Mouse (Mus musculus): ENCODE measurements at regions not wholly inside any gene's neighbourhood (a gene's known extent, or its start where the extent isn't known, plus 50 kb on each side); places are given as distances from the start of the nearest gene placed in this dataset.

DNA sequence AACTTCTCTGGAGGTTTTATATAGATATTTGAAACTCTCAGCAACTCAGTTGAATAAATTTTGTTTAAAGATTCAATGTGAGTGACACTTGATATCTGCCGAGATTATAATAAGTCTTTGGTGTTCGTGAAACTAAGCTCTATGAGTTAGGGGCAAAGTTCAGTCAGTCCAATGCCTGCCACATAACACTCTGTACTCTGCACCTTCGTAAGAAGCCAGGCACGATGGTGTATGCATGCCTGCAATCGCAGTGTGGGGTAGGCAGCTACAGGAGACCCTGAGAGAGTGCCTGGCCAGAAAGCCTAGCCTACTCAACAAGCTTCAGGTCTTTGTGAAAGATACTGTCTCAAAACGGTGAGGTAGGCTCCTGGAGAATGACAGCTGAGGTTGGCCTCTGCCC is 167.7 kb downstream of the Moxd1 start:
- WGBS: 80% methylated on average over 6 of the region's 6 CpGs
- no peak for TF ChIP-seq POLR2A (IDR thresholded peaks at IDR 0.05; ENCODE audit: borderline replicate concordance, extremely low read depth, low read depth, low read length)
- TF ChIP-seq CTCF (IDR thresholded peaks at IDR 0.05; ENCODE audit: insufficient read depth, low read length): no peak
- no peak overlapping the region for H3K4me3 ChIP-seq (replicated peaks; ENCODE audit: extremely low read depth, low read depth, low read length)
- DNase-seq: no peak
- H3K4me1 ChIP-seq (ENCODE audit: control insufficient read depth, insufficient read depth, low read length): 0 out of 2 replicates have a peak, but pooled peaks cover 3% of the 10 kb centered on the region

DNA sequence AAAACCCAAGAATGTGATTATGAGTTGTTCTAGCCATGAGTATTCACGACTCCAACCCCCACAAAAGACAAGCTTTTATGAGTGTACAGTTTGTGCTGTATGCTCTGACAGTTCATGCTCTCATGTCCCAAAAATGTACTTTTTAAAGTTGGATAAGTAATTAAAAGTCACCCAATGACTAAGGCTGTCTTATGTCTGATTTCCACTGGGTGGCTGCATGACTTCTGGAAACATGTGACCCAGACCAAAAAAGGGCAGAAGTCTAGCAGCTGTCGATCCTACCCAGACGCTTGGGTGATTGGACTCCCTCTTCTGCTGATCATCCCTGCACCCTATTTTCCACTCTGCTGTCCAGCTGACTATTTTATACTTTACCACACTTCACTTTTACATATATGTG is 168.7 kb downstream of the Moxd1 start:
- Histone ChIP-seq H3K4me1 (ENCODE audit: control insufficient read depth, insufficient read depth, low read length) (0 out of 2 replicates have a peak, but pooled peaks cover 3% of the 10 kb centered on the region), H3K4me3 (replicated peaks; ENCODE audit: extremely low read depth, low read depth, low read length) (no peak overlapping the region)
- TF ChIP-seq POLR2A (IDR thresholded peaks at IDR 0.05; ENCODE audit: borderline replicate concordance, extremely low read depth, low read depth, low read length): no peak
- no peak for TF ChIP-seq CTCF (IDR thresholded peaks at IDR 0.05; ENCODE audit: insufficient read depth, low read length)
- no peak for DNase-seq
- 65% methylated on average over 3 of the region's 3 CpGs for WGBS

DNA sequence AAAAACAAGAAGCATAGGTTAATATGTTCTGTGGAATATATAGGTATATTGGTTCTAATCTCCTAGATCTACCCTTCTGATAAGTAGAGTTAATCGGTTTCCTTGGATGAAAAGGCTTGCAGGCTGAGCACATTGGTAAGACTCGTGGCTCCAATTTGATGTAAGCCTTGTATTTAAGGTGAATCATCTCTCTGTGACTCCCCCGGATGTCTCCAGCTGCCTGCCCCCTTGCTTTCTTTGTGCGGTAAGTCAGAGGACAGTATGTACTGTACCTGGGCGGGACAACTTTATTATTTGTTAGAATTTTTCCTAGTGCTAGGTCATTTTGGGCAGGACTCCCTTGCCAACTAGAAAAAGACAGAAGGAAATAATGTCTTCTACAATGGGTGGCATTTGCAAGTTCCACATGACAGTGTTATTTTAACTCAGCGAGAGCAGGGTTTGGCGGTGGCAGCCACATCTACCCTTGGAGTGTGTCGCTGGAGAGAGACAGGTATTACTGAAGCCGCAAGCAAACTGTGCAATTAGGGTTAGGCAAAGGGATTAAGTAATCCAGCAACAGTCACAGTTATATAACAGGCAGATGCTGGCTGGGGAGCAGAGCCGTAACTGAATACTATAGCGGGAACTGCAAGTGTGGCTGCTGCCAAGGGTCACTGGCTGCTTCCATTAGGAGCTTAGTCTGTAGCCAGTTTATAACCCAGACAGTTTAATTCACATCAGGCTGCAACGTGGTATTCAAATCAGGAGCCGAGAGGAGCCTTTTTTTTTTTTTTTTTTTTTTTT is 172.9 kb downstream of the Moxd1 start:
- H3K4me1 ChIP-seq (ENCODE audit: control insufficient read depth, insufficient read depth, low read length): no peaks in the 10 kb centered on the region
- no peak overlapping the region for H3K4me3 ChIP-seq (replicated peaks; ENCODE audit: extremely low read depth, low read depth, low read length)
- WGBS: 71% methylated on average over 13 of the region's 13 CpGs
- DNase-seq: no peak
- TF ChIP-seq CTCF (IDR thresholded peaks at IDR 0.05; ENCODE audit: insufficient read depth, low read length) (no peak), POLR2A (IDR thresholded peaks at IDR 0.05; ENCODE audit: borderline replicate concordance, extremely low read depth, low read depth, low read length) (no peak)

DNA sequence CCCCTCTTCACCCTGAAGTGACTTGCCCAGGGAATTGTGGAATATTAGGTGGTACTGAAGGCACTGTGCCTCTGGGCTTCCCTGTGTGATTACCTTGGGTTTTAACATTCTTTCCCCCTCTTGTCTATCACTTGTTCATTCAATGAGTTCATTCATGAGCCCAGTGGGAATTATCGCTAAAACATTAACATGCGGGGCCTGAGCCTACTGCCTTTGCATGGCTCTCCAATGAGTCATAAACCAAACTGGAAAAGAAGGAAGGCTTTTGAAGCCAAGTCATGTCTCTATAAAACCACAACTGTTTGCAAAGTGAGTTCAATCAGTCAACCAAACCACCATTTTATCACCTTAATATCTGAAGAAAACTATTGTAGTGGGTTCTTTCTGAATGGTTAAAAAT is 173.8 kb downstream of the Moxd1 start:
- WGBS: 63% methylated on average over 2 of the region's 2 CpGs
- Histone ChIP-seq H3K4me1 (ENCODE audit: control insufficient read depth, insufficient read depth, low read length) (no peaks in the 10 kb centered on the region), H3K4me3 (replicated peaks; ENCODE audit: extremely low read depth, low read depth, low read length) (no peak overlapping the region)
- DNase-seq: no peak
- TF ChIP-seq CTCF (IDR thresholded peaks at IDR 0.05; ENCODE audit: insufficient read depth, low read length) (no peak), POLR2A (IDR thresholded peaks at IDR 0.05; ENCODE audit: borderline replicate concordance, extremely low read depth, low read depth, low read length) (no peak)

DNA sequence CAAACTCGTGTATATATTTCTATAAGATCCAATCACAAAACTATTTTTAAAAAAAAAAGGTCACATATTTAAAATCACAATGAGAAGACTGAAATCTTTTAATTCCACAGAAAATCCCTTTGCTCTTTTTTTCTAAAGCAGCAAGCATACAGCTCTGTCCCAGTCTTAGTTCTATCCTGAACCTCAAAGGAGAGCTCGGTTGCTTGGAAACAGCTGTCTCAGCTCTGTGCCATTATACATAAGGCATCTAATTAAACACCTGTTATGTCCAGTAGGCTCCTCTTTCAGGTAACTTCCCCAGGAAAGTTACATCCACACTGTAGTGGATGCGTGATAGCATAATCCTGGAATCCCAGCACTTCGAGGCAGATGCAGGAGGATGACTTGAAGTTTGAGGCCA is 181.5 kb downstream of the Moxd1 start:
- 81% methylated on average over 4 of the region's 4 CpGs for WGBS
- DNase-seq: no peak
- TF ChIP-seq POLR2A (IDR thresholded peaks at IDR 0.05; ENCODE audit: borderline replicate concordance, extremely low read depth, low read depth, low read length) (no peak), CTCF (IDR thresholded peaks at IDR 0.05; ENCODE audit: insufficient read depth, low read length) (no peak)
- H3K4me1 ChIP-seq (ENCODE audit: control insufficient read depth, insufficient read depth, low read length): no peaks in the 10 kb centered on the region
- H3K4me3 ChIP-seq (replicated peaks; ENCODE audit: extremely low read depth, low read depth, low read length): no peak overlapping the region

DNA sequence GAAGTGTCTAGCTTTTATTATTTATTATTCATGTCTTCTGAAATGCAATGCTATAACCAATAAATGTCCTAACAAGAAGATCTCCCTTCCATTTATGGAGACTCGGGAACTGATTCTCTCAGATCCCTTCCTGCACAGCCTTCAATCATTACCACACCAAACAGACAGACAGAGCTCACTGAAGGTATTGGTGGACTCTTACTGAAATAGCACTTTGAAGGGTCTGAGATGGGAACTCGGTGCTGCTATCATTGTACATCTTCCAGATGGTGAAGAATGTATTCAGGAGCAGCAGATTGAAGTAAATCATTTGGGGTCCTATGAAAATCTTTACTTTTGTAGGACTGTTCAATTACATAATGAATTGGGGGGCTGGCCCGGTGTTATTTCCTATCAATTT is 183.6 kb downstream of the Moxd1 start:
- Histone ChIP-seq H3K4me1 (ENCODE audit: control insufficient read depth, insufficient read depth, low read length) (no peaks in the 10 kb centered on the region), H3K4me3 (replicated peaks; ENCODE audit: extremely low read depth, low read depth, low read length) (no peak overlapping the region)
- no peak for TF ChIP-seq CTCF (IDR thresholded peaks at IDR 0.05; ENCODE audit: insufficient read depth, low read length)
- no peak for TF ChIP-seq POLR2A (IDR thresholded peaks at IDR 0.05; ENCODE audit: borderline replicate concordance, extremely low read depth, low read depth, low read length)
- 82% methylated on average over 3 of the region's 3 CpGs for WGBS
- DNase-seq: no peak

- Histone ChIP-seq H3K4me1 (ENCODE audit: control insufficient read depth, insufficient read depth, low read length) (no peaks in the 10 kb centered on the region), H3K4me3 (replicated peaks; ENCODE audit: extremely low read depth, low read depth, low read length) (no peak overlapping the region)
- no peak for DNase-seq
- 71% methylated on average over 6 of the region's 6 CpGs for WGBS
- TF ChIP-seq CTCF (IDR thresholded peaks at IDR 0.05; ENCODE audit: insufficient read depth, low read length) (no peak), POLR2A (IDR thresholded peaks at IDR 0.05; ENCODE audit: borderline replicate concordance, extremely low read depth, low read depth, low read length) (no peak)
These were observed 184.3 kb downstream of the Moxd1 start for GRCm38 (mm10) chr10:24407411-24408227.

- TF ChIP-seq CTCF (IDR thresholded peaks at IDR 0.05; ENCODE audit: insufficient read depth, low read length) (peak; percentile 47), POLR2A (IDR thresholded peaks at IDR 0.05; ENCODE audit: borderline replicate concordance, extremely low read depth, low read depth, low read length) (no peak)
These were observed 185.3 kb upstream of the Ccn2 start for GRCm38 (mm10) chr10:24409976-24410375.

GRCm38 (mm10) chr10:24410885-24411284 is 184.4 kb upstream of the Ccn2 start:
- TF ChIP-seq CTCF (IDR thresholded peaks at IDR 0.05; ENCODE audit: insufficient read depth, low read length): no peak
- TF ChIP-seq POLR2A (IDR thresholded peaks at IDR 0.05; ENCODE audit: borderline replicate concordance, extremely low read depth, low read depth, low read length): no peak

More at GRCm38 (mm10) chr10:24409976-24410375, 185.3 kb upstream of the Ccn2 start:
- Histone ChIP-seq H3K4me3 (replicated peaks; ENCODE audit: extremely low read depth, low read depth, low read length) (no peak overlapping the region), H3K4me1 (ENCODE audit: control insufficient read depth, insufficient read depth, low read length) (no peaks in the 10 kb centered on the region)
- 26% methylated on average over 1 of the region's 1 CpGs for WGBS
- DNase-seq: no peak

More at GRCm38 (mm10) chr10:24410885-24411284, 184.4 kb upstream of the Ccn2 start:
- no peaks in the 10 kb centered on the region for H3K4me1 ChIP-seq (ENCODE audit: control insufficient read depth, insufficient read depth, low read length)
- no peak for DNase-seq
- WGBS: 86% methylated on average over 4 of the region's 4 CpGs
- H3K4me3 ChIP-seq (replicated peaks; ENCODE audit: extremely low read depth, low read depth, low read length): no peak overlapping the region
